Mouse (Mus musculus) forebrain, embryonic 10.5 days (tissue): ENCODE data around the gene Ptbp1. TPM values are rescaled to one million over a fixed set of nuclear protein-coding genes. Genes with fewer than 3 reads are reported as not detected.
A peak's percentile ranks its signal among the peaks of the same experiment; 100 is the strongest.

Source experiments
- DNase-seq: peaks from one replicate; pipeline ENCODE4 v3.0.0-alpha.2; 2017; ENCODE audit warnings: low spot score; ENCODE audit errors: extremely low spot score
- H3K27ac ChIP-seq: fragments of 300-500 bp; sonication (generic); 2 replicates; pipeline ENCODE4 v1.5.1; 2016; ENCODE audit warnings: mild to moderate bottlenecking
- H3K27me3 ChIP-seq: fragments of 300-500 bp; sonication (generic); 2 replicates; pipeline ENCODE4 v1.6.1; 2016; ENCODE audit warnings: mild to moderate bottlenecking; ENCODE audit not compliant: poor library complexity, severe bottlenecking
- H3K36me3 ChIP-seq: fragments of 300-500 bp; sonication (generic); replicated peaks from 2 replicates; pipeline ENCODE4 v1.6.1; 2016; ENCODE audit warnings: mild to moderate bottlenecking, moderate library complexity
- H3K4me1 ChIP-seq: fragments of 300-500 bp; sonication (generic); 2 replicates; pipeline ENCODE4 v1.6.1; 2016
- H3K4me3 ChIP-seq: fragments of 300-500 bp; sonication (generic); 2 replicates; pipeline ENCODE4 v1.5.1; 2016; ENCODE audit warnings: mild to moderate bottlenecking, moderate library complexity
- H3K9me3 ChIP-seq: fragments of 300-500 bp; sonication (generic); 2 replicates; pipeline ENCODE4 v1.6.1; 2016; ENCODE audit warnings: mild to moderate bottlenecking, moderate library complexity
- WGBS: fragments of 180-500 bp; shearing (Covaris S2); methylation state at CpG from one replicate; pipeline ENCODE4 v1.1.7; 2016; 5-methylcytosine and 5-hydroxymethylcytosine counted together
- polyA plus RNA-seq: library from polyadenylated mRNA; unstranded; fragments of >200 nt; fragmentation: Nextera tagmentation; extraction: Ambion mirVana; gene quantifications from 2 replicates; pipeline ENCODE4 v1.2.1, GENCODE M21; 2016

Gene Ptbp1
- polyA plus RNA-seq, 1 experiment from 2014 or later, result 377 TPM

- no peaks in the 10 kb centered on the region for H3K36me3 ChIP-seq
- H3K9me3 ChIP-seq, result no peaks in the 10 kb centered on the region
- H3K27ac ChIP-seq, result peak overlapping the region; percentile 88
- peak overlapping the region; percentile 47; the same call in 1 of the 2 replicates for H3K4me3 ChIP-seq
- no peaks in the 10 kb centered on the region for H3K27me3 ChIP-seq
- H3K4me1 ChIP-seq, result peaks cover 37% of the 10 kb centered on the region
- 92% methylated on average over 3 of the region's 3 CpGs for WGBS
- DNase-seq, result no peak
Observed at GRCm38 (mm10) chr10:79840091-79840490, 14.1 kb upstream of the Ptbp1 start.

DNA sequence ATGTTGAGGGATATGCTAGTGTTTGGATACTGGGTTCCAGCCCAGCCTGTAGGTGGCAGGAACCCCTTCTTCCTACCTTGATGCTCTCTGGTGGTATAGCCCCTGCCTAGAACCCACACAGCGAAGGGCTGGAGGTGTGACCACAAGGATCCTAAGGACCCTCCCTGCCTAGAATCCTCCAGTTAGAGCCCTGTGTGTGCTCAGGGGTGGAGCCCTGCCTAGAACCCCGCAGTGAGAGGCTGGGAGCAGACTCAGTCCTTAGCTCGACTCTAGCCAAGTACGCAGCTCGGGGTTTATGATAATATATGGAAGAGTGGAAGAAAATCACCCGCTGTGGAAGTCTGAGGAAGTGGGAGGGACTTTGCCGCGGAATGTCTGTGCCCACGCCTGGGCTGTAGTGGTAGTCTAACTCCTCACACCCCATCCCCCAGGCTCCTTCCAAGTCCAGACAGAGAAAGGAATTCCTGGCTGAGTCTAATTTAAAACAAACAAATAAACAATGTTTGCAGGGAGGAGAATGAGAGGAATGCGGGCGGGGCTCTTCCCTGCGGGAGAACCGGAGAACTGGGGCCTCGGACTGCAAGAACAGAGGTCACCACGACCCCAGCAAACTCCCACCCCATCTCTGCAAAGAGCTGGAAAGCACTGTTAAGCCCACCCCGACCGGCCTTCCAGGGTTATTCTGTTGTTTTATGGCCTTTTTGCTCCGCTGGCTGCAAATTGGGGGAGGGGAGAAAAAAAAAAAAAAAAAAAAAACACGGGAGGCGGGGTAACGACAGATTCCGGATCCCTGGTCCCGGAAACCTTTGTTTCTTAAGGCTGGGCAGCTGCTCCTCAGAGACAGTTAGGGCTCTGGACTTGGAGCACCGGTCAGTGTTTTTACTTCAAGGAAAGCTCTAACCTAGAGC is 13.3 kb upstream of the Ptbp1 start:
- under 1% methylated on average over 24 of the region's 24 CpGs for WGBS
- no peaks in the 10 kb centered on the region for H3K9me3 ChIP-seq

GRCm38 (mm10) chr10:79842322-79842721 is 11.9 kb upstream of the Ptbp1 start:
- no peaks in the 10 kb centered on the region for H3K36me3 ChIP-seq
- no peaks in the 10 kb centered on the region for H3K9me3 ChIP-seq
- no peaks in the 10 kb centered on the region for H3K27me3 ChIP-seq
- peak overlapping the region; percentile 26 for H3K27ac ChIP-seq
- H3K4me3 ChIP-seq, result no peak overlapping the region
- WGBS, result 77% methylated on average over 3 of the region's 3 CpGs
- H3K4me1 ChIP-seq, result peaks cover 43% of the 10 kb centered on the region
- DNase-seq, result no peak

More for the DNA sequence above, 13.3 kb upstream of the Ptbp1 start:
- H3K4me1 ChIP-seq, result peaks cover 39% of the 10 kb centered on the region
- H3K36me3 ChIP-seq, result no peaks in the 10 kb centered on the region
- H3K27ac ChIP-seq, result peak overlapping the region; percentile 88
- peak; percentile 67 for DNase-seq
- H3K4me3 ChIP-seq, result peak overlapping the region; percentile 47
- no peaks in the 10 kb centered on the region for H3K27me3 ChIP-seq

DNA sequence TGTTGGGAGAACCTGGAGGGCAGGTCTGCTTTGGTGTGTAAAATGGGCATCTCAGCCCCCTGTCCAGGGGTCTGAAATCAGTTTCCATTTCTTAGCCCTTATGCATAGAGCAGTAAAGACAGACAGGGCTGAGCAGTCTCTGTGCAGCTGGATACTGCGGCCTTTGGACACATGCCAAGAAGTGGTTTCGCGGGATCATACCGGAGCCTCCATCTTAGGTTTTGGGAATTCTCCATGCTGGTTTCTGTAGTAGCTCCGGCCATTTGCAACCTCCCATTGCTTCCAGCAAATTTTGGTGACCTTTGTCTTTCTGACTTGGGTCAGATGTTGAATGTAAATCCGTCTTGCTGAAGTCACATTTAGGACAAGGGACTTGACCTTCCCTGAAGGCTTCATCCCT is 10.8 kb upstream of the Ptbp1 start:
- H3K36me3 ChIP-seq, result no peaks in the 10 kb centered on the region
- H3K27ac ChIP-seq, result peak overlapping the region; percentile 8; the same call in 1 of the 2 replicates
- no peak for DNase-seq
- H3K27me3 ChIP-seq, result no peaks in the 10 kb centered on the region
- H3K9me3 ChIP-seq, result no peaks in the 10 kb centered on the region
- WGBS, result 89% methylated on average over 6 of the region's 6 CpGs
- no peak overlapping the region for H3K4me3 ChIP-seq
- H3K4me1 ChIP-seq, result peaks cover 46% of the 10 kb centered on the region

DNA sequence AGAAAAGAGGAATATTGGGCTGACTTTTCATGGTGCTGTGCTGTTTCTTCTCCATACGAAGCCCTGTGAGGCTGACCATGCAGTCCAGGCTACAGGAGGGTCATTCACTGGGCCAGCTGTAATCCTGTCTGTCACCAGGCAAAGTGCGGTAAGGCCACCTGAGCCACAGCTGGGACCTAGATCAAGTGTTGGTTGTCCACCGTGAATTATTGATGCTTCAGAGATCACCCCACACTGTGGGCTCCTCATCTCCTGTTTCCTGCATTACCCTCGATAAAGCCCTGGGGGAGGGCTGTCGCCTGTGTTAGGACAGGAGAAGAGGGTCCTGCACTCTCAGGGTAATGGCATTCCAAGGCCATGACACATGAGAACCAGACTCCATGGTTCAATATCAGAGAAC is 7.7 kb upstream of the Ptbp1 start:
- Histone ChIP-seq H3K4me1 (peaks cover 43% of the 10 kb centered on the region), H3K36me3 (peaks cover 9% of the 10 kb centered on the region), H3K9me3 (no peaks in the 10 kb centered on the region), H3K27ac (no peak overlapping the region), H3K4me3 (no peak overlapping the region), H3K27me3 (no peaks in the 10 kb centered on the region)
- DNase-seq, result no peak
- 75% methylated on average over 5 of the region's 5 CpGs for WGBS

- peak overlapping the region; percentile 65 for H3K27ac ChIP-seq
- no peaks in the 10 kb centered on the region for H3K27me3 ChIP-seq
- no peak for DNase-seq
- peaks cover 9% of the 10 kb centered on the region for H3K36me3 ChIP-seq
- peaks cover 44% of the 10 kb centered on the region for H3K4me1 ChIP-seq
- H3K4me3 ChIP-seq, result no peak overlapping the region
- no peaks in the 10 kb centered on the region for H3K9me3 ChIP-seq
- 92% methylated on average over 8 of the region's 8 CpGs for WGBS
Observed at GRCm38 (mm10) chr10:79849941-79850628, 4.1 kb upstream of the Ptbp1 start.

DNA sequence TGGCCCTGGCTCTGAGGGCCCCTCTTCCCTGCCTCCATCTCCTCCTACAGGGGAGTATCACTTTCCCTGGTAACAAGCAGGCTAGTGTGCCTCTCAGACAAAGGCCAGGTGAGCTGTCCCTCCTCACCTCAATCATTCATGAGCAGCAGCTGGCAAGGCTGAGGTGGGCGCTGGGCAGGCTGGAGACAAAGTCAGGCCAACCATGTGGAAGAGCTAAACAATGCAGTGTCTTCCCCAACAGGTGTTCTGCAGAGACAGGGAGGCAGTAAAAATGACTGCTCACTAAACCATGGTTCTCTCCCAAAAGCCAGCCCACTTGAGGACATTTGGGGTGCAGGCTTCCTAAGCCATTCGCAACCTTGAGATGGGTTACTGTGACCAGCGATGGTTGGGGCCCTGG is 2.6 kb upstream of the Ptbp1 start:
- WGBS, result 90% methylated on average over 3 of the region's 3 CpGs
- H3K36me3 ChIP-seq, result peaks cover 21% of the 10 kb centered on the region
- peak overlapping the region; percentile 100 for H3K27ac ChIP-seq
- no peak for DNase-seq
- H3K9me3 ChIP-seq, result no peaks in the 10 kb centered on the region
- H3K4me1 ChIP-seq, result peaks cover 55% of the 10 kb centered on the region
- H3K4me3 ChIP-seq, result peak overlapping the region; percentile 83
- no peaks in the 10 kb centered on the region for H3K27me3 ChIP-seq

- Histone ChIP-seq H3K27me3 (no peaks in the 10 kb centered on the region), H3K4me1 (peaks cover 59% of the 10 kb centered on the region), H3K4me3 (peak overlapping the region; percentile 83), H3K27ac (peak overlapping the region; percentile 100), H3K36me3 (peaks cover 27% of the 10 kb centered on the region), H3K9me3 (no peaks in the 10 kb centered on the region)
- DNase-seq, result no peak
- WGBS, result 67% methylated on average over 9 of the region's 9 CpGs
Observed at GRCm38 (mm10) chr10:79852107-79852789, 2.0 kb upstream of the Ptbp1 start.

DNA sequence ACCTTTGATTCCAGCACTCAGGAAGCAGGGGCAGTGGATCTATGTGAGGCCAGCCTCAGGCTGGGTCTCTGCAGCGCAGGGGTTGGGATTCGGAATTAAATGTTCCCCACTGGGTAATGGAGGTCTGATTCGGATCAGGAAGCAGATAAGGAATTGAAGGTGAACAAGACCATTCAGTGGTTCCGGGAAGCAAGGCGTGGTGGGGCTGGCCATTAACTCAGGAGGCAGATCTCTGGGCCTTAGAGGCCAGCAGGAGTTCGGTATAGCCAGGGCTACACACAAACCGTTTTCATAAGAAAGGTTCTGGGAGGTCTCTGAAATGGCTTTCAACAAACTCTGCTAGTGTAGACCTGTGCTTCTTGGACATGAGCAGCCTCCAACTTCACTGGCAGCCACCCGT is 1.4 kb upstream of the Ptbp1 start:
- Histone ChIP-seq H3K4me3 (peak overlapping the region; percentile 83), H3K27me3 (no peaks in the 10 kb centered on the region), H3K27ac (peak overlapping the region; percentile 100), H3K9me3 (no peaks in the 10 kb centered on the region), H3K4me1 (peaks cover 64% of the 10 kb centered on the region), H3K36me3 (peaks cover 32% of the 10 kb centered on the region)
- no peak for DNase-seq
- 24% methylated on average over 8 of the region's 8 CpGs for WGBS

DNA sequence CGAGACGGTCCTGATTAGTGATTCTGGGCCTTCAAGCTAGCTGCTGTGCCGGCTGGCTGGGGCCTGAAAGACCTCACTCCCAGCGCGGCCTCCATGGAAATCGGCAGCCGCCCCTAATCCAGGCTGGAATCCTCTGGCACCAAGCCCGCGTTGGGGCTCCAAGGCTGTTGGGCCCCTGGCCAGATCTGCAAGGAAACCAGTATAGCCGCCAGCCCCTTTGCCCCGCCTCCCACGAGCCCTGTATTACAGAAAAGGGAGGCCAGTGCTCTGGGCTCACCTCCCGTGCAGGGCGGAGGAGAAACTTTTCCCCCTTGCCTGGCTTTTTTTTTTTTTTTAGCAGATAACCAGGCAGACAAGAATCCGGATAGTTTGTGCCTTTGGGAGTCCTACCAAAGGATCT is 835 bp upstream of the Ptbp1 start:
- H3K27ac ChIP-seq, result peak overlapping the region; percentile 100
- H3K4me3 ChIP-seq, result peak overlapping the region; percentile 83
- no peaks in the 10 kb centered on the region for H3K9me3 ChIP-seq
- peaks cover 38% of the 10 kb centered on the region for H3K36me3 ChIP-seq
- H3K27me3 ChIP-seq, result no peaks in the 10 kb centered on the region
- under 1% methylated on average over 15 of the region's 15 CpGs for WGBS
- peak; percentile 81 for DNase-seq
- peaks cover 67% of the 10 kb centered on the region for H3K4me1 ChIP-seq

DNA sequence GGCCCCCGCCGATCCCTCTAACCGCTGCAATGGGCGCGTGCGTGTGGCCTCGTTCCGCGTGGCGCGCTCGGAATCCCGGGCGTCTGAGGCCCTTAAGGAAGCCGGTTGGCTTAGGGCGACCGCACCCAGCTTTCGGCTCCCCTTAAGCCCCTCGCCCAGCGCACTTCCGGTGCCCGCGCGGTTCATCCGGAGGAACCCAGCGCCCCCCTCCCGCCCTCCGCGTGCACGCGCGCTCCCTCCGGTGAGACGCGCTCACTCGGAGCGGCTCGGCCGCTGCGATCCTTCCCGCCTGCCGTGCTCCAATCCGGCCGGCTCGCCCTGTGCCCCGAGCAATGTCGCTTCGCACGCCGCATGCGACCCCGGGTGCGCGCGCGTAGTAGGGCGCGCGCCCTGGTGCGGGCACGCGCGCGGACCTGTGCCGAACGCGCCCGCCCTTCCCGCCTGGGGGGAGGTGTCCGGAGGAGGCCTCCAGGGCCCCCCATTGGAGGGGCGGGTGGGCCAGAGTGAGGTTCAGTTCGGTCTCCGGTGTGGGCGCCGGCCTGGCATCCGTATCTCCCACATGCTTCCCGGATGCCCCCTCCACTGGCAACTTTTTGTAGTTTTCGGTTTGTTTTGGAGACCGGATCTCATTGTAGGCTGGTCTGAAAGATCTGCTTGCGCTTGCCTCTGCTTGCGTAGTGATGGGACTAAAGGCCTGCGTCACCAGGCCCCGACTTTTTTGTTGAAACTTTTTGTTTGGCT is 744 bp downstream of the Ptbp1 start:
- peak overlapping the region; percentile 100 for H3K27ac ChIP-seq
- DNase-seq, result peak; percentile 81
- peaks cover 54% of the 10 kb centered on the region for H3K36me3 ChIP-seq
- H3K4me3 ChIP-seq, result peak overlapping the region; percentile 83
- H3K4me1 ChIP-seq, result peaks cover 70% of the 10 kb centered on the region
- WGBS, result under 1% methylated on average over 83 of the region's 83 CpGs
- H3K9me3 ChIP-seq, result no peaks in the 10 kb centered on the region
- H3K27me3 ChIP-seq, result no peaks in the 10 kb centered on the region

GRCm38 (mm10) chr10:79855558-79856184 is 1.4 kb downstream of the Ptbp1 start:
- peak overlapping the region; percentile 100 for H3K27ac ChIP-seq
- DNase-seq, result no peak
- H3K36me3 ChIP-seq, result peaks cover 56% of the 10 kb centered on the region
- peak overlapping the region; percentile 83 for H3K4me3 ChIP-seq
- no peaks in the 10 kb centered on the region for H3K27me3 ChIP-seq
- H3K4me1 ChIP-seq, result peaks cover 69% of the 10 kb centered on the region
- WGBS, result 9% methylated on average over 10 of the region's 10 CpGs
- H3K9me3 ChIP-seq, result no peaks in the 10 kb centered on the region
